Mouse (Mus musculus): ENCODE measurements at regions not wholly inside any gene's neighbourhood (a gene's known extent, or its start where the extent isn't known, plus 50 kb on each side); places are given as distances from the start of the nearest gene placed in this dataset.

DNA sequence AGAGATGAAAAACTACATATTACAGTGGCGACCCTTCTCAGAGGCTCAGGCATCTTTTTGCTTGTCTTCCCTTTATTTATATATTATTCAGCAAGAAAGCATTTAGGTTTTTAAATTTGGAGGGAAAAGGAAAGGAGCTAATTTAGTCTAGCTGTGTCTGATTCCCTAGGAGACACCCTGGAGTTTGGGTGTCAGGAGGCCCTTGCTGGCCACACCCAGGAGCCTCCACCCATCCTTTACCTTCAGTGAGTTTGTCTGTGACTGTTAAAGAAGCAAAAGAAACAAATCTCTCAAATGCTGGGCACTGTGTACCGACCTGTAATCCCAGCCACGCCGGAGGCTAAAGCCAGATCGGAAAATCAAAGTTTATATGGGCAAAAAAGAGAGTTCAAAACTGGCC is 78.2 kb upstream of the Ppm1b start:
- Histone ChIP-seq H3K9me3 (ENCODE audit: control insufficient read depth) (no peaks in the 10 kb centered on the region), H3K4me3 (ENCODE audit: low read depth, low read length) (no peak overlapping the region), H3K9ac (ENCODE audit: low read depth, low read length) (0 out of 2 replicates have a peak overlapping the region, but pooled peaks have one; percentile 23), H3K4me2 (replicated peaks; ENCODE audit: low read depth) (peak overlapping the region; percentile 48), H3K4me1 (replicated peaks; ENCODE audit: control insufficient read depth, insufficient read depth, low read length) (peaks cover 6% of the 10 kb centered on the region; the same call in 1 of the 2 replicates), H3K27ac (ENCODE audit: low read depth, low read length) (peak overlapping the region; percentile 81), H3K36me3 (ENCODE audit: control insufficient read depth, insufficient read depth) (no peaks in the 10 kb centered on the region), H3K27me3 (replicated peaks; ENCODE audit: control insufficient read depth, insufficient read depth, low read length) (no peaks in the 10 kb centered on the region)
- no peak for TF ChIP-seq CTCF (IDR thresholded peaks at IDR 0.05; ENCODE audit: low read depth)
- ATAC-seq, result no peak
- WGBS, result 72% methylated on average over 5 of the region's 5 CpGs

- TF ChIP-seq CTCF (IDR thresholded peaks at IDR 0.05; ENCODE audit: low read depth), result no peak
- no peak overlapping the region for H3K9ac ChIP-seq (ENCODE audit: low read depth, low read length)
- no peaks in the 10 kb centered on the region for H3K27me3 ChIP-seq (replicated peaks; ENCODE audit: control insufficient read depth, insufficient read depth, low read length)
- 42% methylated on average over 10 of the region's 10 CpGs for WGBS
- H3K4me1 ChIP-seq (replicated peaks; ENCODE audit: control insufficient read depth, insufficient read depth, low read length), result peaks cover 6% of the 10 kb centered on the region; the same call in 1 of the 2 replicates
- H3K9me3 ChIP-seq (ENCODE audit: control insufficient read depth), result no peaks in the 10 kb centered on the region
- ATAC-seq, result peak; percentile 94
- H3K36me3 ChIP-seq (ENCODE audit: control insufficient read depth, insufficient read depth), result no peaks in the 10 kb centered on the region
- H3K4me2 ChIP-seq (replicated peaks; ENCODE audit: low read depth), result peak overlapping the region; percentile 48
- no peak overlapping the region for H3K4me3 ChIP-seq (ENCODE audit: low read depth, low read length)
- H3K27ac ChIP-seq (ENCODE audit: low read depth, low read length), result peak overlapping the region; percentile 86
Observed at GRCm38 (mm10) chr17:84879146-84879545, 77.4 kb upstream of the Ppm1b start.

DNA sequence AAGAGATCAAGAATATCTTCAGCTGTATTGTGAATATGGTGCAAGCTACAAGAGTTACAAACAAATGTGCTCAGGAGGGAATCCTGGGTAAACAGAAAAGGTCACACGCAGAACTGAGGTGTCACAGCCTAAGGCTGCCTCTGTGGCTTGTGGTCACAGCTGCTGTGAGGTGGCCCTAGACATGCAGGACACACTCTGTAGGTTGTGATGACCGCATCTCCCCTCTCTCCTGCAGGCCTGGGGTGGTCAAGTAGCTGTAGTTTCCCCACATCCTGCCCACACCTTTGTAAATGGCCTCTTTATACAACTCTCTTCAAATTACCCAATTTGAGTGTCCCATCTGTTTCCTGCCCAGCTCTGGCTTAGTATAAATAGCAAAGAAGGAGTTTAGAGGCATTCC is 75.6 kb upstream of the Ppm1b start:
- no peak overlapping the region for H3K4me2 ChIP-seq (replicated peaks; ENCODE audit: low read depth)
- no peaks in the 10 kb centered on the region for H3K9me3 ChIP-seq (ENCODE audit: control insufficient read depth)
- no peaks in the 10 kb centered on the region for H3K27me3 ChIP-seq (replicated peaks; ENCODE audit: control insufficient read depth, insufficient read depth, low read length)
- no peak overlapping the region for H3K9ac ChIP-seq (ENCODE audit: low read depth, low read length)
- no peak overlapping the region for H3K4me3 ChIP-seq (ENCODE audit: low read depth, low read length)
- WGBS, result 82% methylated on average over 2 of the region's 2 CpGs
- no peak for ATAC-seq
- H3K36me3 ChIP-seq (ENCODE audit: control insufficient read depth, insufficient read depth), result no peaks in the 10 kb centered on the region
- H3K4me1 ChIP-seq (replicated peaks; ENCODE audit: control insufficient read depth, insufficient read depth, low read length), result peaks cover 6% of the 10 kb centered on the region; the same call in 1 of the 2 replicates
- no peak for TF ChIP-seq CTCF (IDR thresholded peaks at IDR 0.05; ENCODE audit: low read depth)
- H3K27ac ChIP-seq (ENCODE audit: low read depth, low read length), result peak overlapping the region; percentile 60; the same call in 1 of the 2 replicates

DNA sequence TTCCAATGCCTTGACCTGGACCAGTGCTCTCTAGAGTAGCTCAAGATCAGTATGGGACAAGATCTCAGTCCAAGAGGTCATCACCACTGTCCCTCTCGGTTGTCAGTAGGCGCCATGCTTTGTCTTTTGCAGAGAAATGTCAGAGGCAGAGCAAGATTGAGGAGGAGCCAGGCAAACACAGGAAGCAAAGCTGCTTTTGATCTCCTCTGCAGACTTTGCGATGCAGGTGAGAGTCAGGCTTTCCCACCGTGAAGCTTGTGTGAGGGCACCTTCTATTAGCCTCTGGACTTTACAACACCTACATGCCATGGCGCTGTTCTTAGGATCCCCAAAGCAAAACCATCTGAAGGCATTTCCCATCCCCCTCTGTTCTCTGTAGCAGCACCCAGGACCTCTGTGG is 68.0 kb upstream of the Ppm1b start:
- ATAC-seq, result no peak
- TF ChIP-seq CTCF (IDR thresholded peaks at IDR 0.05; ENCODE audit: low read depth), result no peak
- no peak overlapping the region for H3K4me2 ChIP-seq (replicated peaks; ENCODE audit: low read depth)
- no peaks in the 10 kb centered on the region for H3K4me1 ChIP-seq (replicated peaks; ENCODE audit: control insufficient read depth, insufficient read depth, low read length)
- WGBS, result 76% methylated on average over 5 of the region's 5 CpGs
- H3K4me3 ChIP-seq (ENCODE audit: low read depth, low read length), result no peak overlapping the region
- H3K27ac ChIP-seq (ENCODE audit: low read depth, low read length), result no peak overlapping the region
- H3K36me3 ChIP-seq (ENCODE audit: control insufficient read depth, insufficient read depth), result no peaks in the 10 kb centered on the region
- H3K27me3 ChIP-seq (replicated peaks; ENCODE audit: control insufficient read depth, insufficient read depth, low read length), result no peaks in the 10 kb centered on the region
- no peak overlapping the region for H3K9ac ChIP-seq (ENCODE audit: low read depth, low read length)
- H3K9me3 ChIP-seq (ENCODE audit: control insufficient read depth), result no peaks in the 10 kb centered on the region

- Histone ChIP-seq H3K27me3 (replicated peaks; ENCODE audit: control insufficient read depth, insufficient read depth, low read length) (no peaks in the 10 kb centered on the region), H3K27ac (ENCODE audit: low read depth, low read length) (no peak overlapping the region), H3K4me1 (replicated peaks; ENCODE audit: control insufficient read depth, insufficient read depth, low read length) (no peaks in the 10 kb centered on the region), H3K4me3 (ENCODE audit: low read depth, low read length) (no peak overlapping the region), H3K4me2 (replicated peaks; ENCODE audit: low read depth) (no peak overlapping the region), H3K9ac (ENCODE audit: low read depth, low read length) (no peak overlapping the region), H3K9me3 (ENCODE audit: control insufficient read depth) (no peaks in the 10 kb centered on the region), H3K36me3 (ENCODE audit: control insufficient read depth, insufficient read depth) (no peaks in the 10 kb centered on the region)
- WGBS, result 78% methylated on average over 12 of the region's 12 CpGs
- TF ChIP-seq CTCF (IDR thresholded peaks at IDR 0.05; ENCODE audit: low read depth), result no peak
- ATAC-seq, result no peak
Observed at GRCm38 (mm10) chr17:84890871-84891599, 65.5 kb upstream of the Ppm1b start.

DNA sequence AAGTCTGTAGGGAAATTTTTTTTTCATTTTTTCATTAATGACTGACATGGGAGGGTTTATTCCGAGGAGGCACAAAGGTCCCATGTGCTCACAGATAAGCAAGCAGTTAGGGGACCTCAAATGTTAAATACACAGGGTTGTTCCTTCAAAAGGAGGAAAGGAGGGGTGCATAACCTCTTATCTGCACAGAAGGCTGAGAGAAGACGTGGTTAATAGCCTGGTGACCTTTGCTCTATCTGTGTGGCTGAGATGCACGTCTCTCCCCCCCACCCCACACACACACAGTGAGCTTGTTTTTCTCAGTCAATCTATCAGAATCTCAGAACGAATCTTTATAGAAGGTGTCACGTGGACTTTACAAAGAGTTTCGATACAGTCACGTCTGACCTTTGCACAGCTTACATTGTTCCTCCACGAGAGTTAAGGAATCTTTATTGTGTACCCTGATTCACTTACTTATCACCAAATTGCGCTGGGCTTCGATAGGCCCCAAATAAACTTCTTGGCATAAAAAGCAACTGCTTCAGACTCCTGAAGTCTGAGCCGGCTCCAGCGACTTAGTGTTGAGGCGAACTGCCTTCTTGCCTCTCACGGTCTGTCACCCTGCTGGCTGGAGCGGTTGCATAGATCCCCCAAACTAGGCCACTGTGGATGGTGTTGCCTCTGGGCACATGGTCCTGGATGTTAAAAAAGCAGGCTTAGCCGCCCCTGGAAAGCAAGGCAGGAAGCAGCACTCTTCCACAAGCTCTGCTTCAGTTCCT is 63.1 kb upstream of the Ppm1b start:
- Histone ChIP-seq H3K4me1 (replicated peaks; ENCODE audit: control insufficient read depth, insufficient read depth, low read length) (no peaks in the 10 kb centered on the region), H3K9me3 (ENCODE audit: control insufficient read depth) (no peaks in the 10 kb centered on the region), H3K27ac (ENCODE audit: low read depth, low read length) (peak overlapping the region; percentile 91), H3K36me3 (ENCODE audit: control insufficient read depth, insufficient read depth) (no peaks in the 10 kb centered on the region), H3K4me3 (ENCODE audit: low read depth, low read length) (no peak overlapping the region), H3K4me2 (replicated peaks; ENCODE audit: low read depth) (peak overlapping the region; percentile 40; the same call in 1 of the 2 replicates), H3K9ac (ENCODE audit: low read depth, low read length) (no peak overlapping the region), H3K27me3 (replicated peaks; ENCODE audit: control insufficient read depth, insufficient read depth, low read length) (no peaks in the 10 kb centered on the region)
- ATAC-seq, result peak; percentile 94
- no peak for TF ChIP-seq CTCF (IDR thresholded peaks at IDR 0.05; ENCODE audit: low read depth)
- 35% methylated on average over 16 of the region's 16 CpGs for WGBS

All from intestine, postnatal 0 days (tissue).